ENCODE assay signal across 8 mouse cellular contexts in genomic region chr9:103304927-103305326, GRCm38 (mm10). TPM values are rescaled to one million over a fixed set of nuclear protein-coding genes. Genes with fewer than 3 reads are reported as not detected.
A peak's percentile ranks its signal among the peaks of the same experiment; 100 is the strongest.
DNase-seq lines count a peak whose midpoint lies in the region; ATAC-seq and TF ChIP-seq lines count a peak whose summit lies in the region.

Gene 1300017J02Rik (minus strand): TSS chr9:103305082.
Gene Topbp1 (plus strand): TSS chr9:103305215.

- no peaks in the 10 kb centered on the region for H3K9me3 ChIP-seq in heart, embryonic 10.5 days
- H3K9me3 ChIP-seq in kidney, embryonic 15.5 days (replicated peaks) = no peaks in the 10 kb centered on the region

- peak within 1 kb of the TSS; percentile 71 for H3K27ac ChIP-seq in bone marrow macrophage, adult 2 months (ENCODE audit: insufficient read depth, low read depth, low read length)
- peak within 1 kb of the TSS; percentile 79 for H3K27ac ChIP-seq in embryonic fibroblast, embryonic 13.5 days (ENCODE audit: insufficient read depth, low read length)
- peak within 1 kb of the TSS; percentile 97 for H3K27ac ChIP-seq in heart, embryonic 10.5 days
- peak within 1 kb of the TSS; percentile 90 for H3K27ac ChIP-seq in kidney, embryonic 15.5 days

- peak within 1 kb of the TSS; percentile 68 for H3K4me2 ChIP-seq in kidney, embryonic 15.5 days

- under 1% methylated on average over 49 of the region's 49 CpGs for WGBS in heart, embryonic 10.5 days
- under 1% methylated on average over 47 of the region's 49 CpGs for WGBS in kidney, embryonic 15.5 days

- peaks cover 3% of the 10 kb centered on the region; the same call in 1 of the 2 replicates for H3K4me1 ChIP-seq in bone marrow macrophage, adult 2 months (ENCODE audit: control insufficient read depth, insufficient read depth, low read length)
- no peaks in the 10 kb centered on the region for H3K4me1 ChIP-seq in embryonic fibroblast, embryonic 13.5 days (ENCODE audit: control insufficient read depth, insufficient read depth, low read length)
- H3K4me1 ChIP-seq in heart, embryonic 10.5 days = peaks cover 9% of the 10 kb centered on the region; the same call in 1 of the 2 replicates
- H3K4me1 ChIP-seq in kidney, embryonic 15.5 days = peaks cover 24% of the 10 kb centered on the region

- peaks cover 30% of the 10 kb centered on the region for H3K36me3 ChIP-seq in heart, embryonic 10.5 days
- peaks cover 29% of the 10 kb centered on the region for H3K36me3 ChIP-seq in kidney, embryonic 15.5 days

- TF ChIP-seq POLR2A in bone marrow macrophage, adult 2 months (IDR thresholded peaks at IDR 0.05; ENCODE audit: borderline replicate concordance, low read depth, low read length) = peak; percentile 81; the same call in 1 of the 2 replicates
- peak; percentile 99 for TF ChIP-seq POLR2A in embryonic fibroblast, embryonic 13.5 days (IDR thresholded peaks at IDR 0.05; ENCODE audit: low read depth, low read length)

- TF ChIP-seq CTCF in bone marrow macrophage, adult 2 months (IDR thresholded peaks at IDR 0.05; ENCODE audit: low read depth, low read length) = no peak
- no peak for TF ChIP-seq CTCF in embryonic fibroblast, embryonic 13.5 days (IDR thresholded peaks at IDR 0.05; ENCODE audit: borderline replicate concordance, insufficient read depth, low read length)

- H3K27me3 ChIP-seq in heart, embryonic 10.5 days (ENCODE audit: insufficient read depth, poor library complexity, severe bottlenecking) = no peaks in the 10 kb centered on the region
- H3K27me3 ChIP-seq in kidney, embryonic 15.5 days = no peaks in the 10 kb centered on the region

- H3K4me3 ChIP-seq in bone marrow macrophage, adult 2 months (ENCODE audit: insufficient read depth, low read length) = peak within 1 kb of the TSS; percentile 83
- peak within 1 kb of the TSS; percentile 88 for H3K4me3 ChIP-seq in embryonic fibroblast, embryonic 13.5 days (ENCODE audit: insufficient read depth, low read length)
- H3K4me3 ChIP-seq in heart, embryonic 10.5 days = peak within 1 kb of the TSS; percentile 97
- H3K4me3 ChIP-seq in kidney, embryonic 15.5 days (replicated peaks) = peak within 1 kb of the TSS; percentile 87

- H3K9ac ChIP-seq in kidney, embryonic 15.5 days = peak within 1 kb of the TSS; percentile 89

- ATAC-seq in kidney, embryonic 15.5 days (replicated peaks; ENCODE audit: low FRiP score) = peak; percentile 98
- ATAC-seq in monocyte, adult 5-6 weeks (replicated peaks; ENCODE audit: insufficient number of reproducible peaks, low FRiP score, low TSS enrichment, poor library complexity, severe bottlenecking) = peak; percentile 97

- DNase-seq in A20 (ENCODE audit: low read depth, low spot score) = peak; percentile 95
- DNase-seq in heart, embryonic 10.5 days (ENCODE audit: low spot score) = peak; percentile 98
- DNase-seq in liver = peak; percentile 96
- peak; percentile 92 to 96 for DNase-seq in spleen, postnatal 4 days (ENCODE audit: low spot score in 2 of 2)

RNA-seq across cellular contexts. Expression of gene 1300017J02Rik, which starts in this region (rescaled TPM):
- not detected in 2 replicates for polyA plus RNA-seq in bone marrow macrophage, adult 2 months (2012; ENCODE audit: insufficient read depth, insufficient read length, missing spikeins)
- not detected in 2 replicates for polyA plus RNA-seq in embryonic fibroblast, embryonic 13.5 days (2011; ENCODE audit: insufficient read length, low read depth, missing spikeins)
- polyA plus RNA-seq in heart, embryonic 10.5 days (2016; fragmentation: Nextera tagmentation; extraction: Ambion mirVana) = 6.7 and 7.3 TPM in 2 replicates
- 2.2 and 2.4 TPM in 2 replicates for polyA plus RNA-seq in kidney, embryonic 15.5 days (2015; fragmentation: Nextera tagmentation; extraction: Ambion mirVana)
- 3.5 TPM in 1 of 3 replicates, not detected in the others for total RNA-seq in monocyte, adult 5-6 weeks (2017)

RNA-seq across cellular contexts. Expression of gene Topbp1, which starts in this region (rescaled TPM):
- 43.9 and 49.4 TPM in 2 replicates for polyA plus RNA-seq in bone marrow macrophage, adult 2 months (2012; ENCODE audit: insufficient read depth, insufficient read length, missing spikeins)
- polyA plus RNA-seq in embryonic fibroblast, embryonic 13.5 days (2011; ENCODE audit: insufficient read length, low read depth, missing spikeins) = 67.6 and 78.8 TPM in 2 replicates
- 56.6 and 62.6 TPM in 2 replicates for polyA plus RNA-seq in heart, embryonic 10.5 days (2016; fragmentation: Nextera tagmentation; extraction: Ambion mirVana)
- 69.2 and 69.5 TPM in 2 replicates for polyA plus RNA-seq in kidney, embryonic 15.5 days (2015; fragmentation: Nextera tagmentation; extraction: Ambion mirVana)
- 71.1 to 109 TPM (median 75.5 TPM) in 3 replicates for total RNA-seq in monocyte, adult 5-6 weeks (2017)

Comparison
In these comparisons a context has a peak if more than half of its experiments do, and no peak if none do; other contexts are left out.
1. Peak in every context shown above with its lines: DNase-seq, ATAC-seq, H3K4me3 ChIP-seq and H3K27ac ChIP-seq.